Mouse (Mus musculus) layer of hippocampus, adult 9-11 months (tissue): ENCODE measurements around the gene Rps6kb2.

ENCODE experiments used
- DNase-seq: peaks from one replicate; pipeline ENCODE4 v3.0.0; 2022

Rps6kb2 gene

GRCm38 (mm10) chr19:4154437-4155222, 8.5 kb downstream of the Rps6kb2 start:
- no peak for DNase-seq

GRCm38 (mm10) chr19:4153232-4153654, 9.9 kb downstream of the Rps6kb2 start, which contains the start of gene Ptprcap:
Gene Ptprcap (plus strand): TSS chr19:4153604.
- DNase-seq, result no peak

GRCm38 (mm10) chr19:4152445-4153231, 10.5 kb downstream of the Rps6kb2 start:
- no peak for DNase-seq

DNA sequence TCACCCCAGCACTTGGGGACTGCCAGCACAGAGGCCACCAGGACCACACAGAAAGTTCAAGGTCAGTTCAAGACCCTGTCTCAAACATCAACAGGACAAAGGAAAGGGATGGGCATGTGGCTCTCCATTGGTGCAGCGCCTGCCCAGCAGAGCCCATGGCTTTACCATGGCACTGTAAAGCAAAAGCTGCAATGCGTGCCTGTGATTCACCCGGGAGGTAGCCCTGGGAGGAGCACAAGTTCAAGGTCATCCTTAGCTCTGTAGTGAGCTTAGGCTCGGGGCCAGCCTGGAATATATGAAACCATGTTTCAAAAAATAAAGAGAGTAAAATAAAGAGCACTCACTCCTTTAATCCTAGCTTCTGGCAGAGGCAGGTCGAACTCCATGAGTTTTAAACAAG, 11.3 kb downstream of the Rps6kb2 start:
- DNase-seq, result no peak

DNA sequence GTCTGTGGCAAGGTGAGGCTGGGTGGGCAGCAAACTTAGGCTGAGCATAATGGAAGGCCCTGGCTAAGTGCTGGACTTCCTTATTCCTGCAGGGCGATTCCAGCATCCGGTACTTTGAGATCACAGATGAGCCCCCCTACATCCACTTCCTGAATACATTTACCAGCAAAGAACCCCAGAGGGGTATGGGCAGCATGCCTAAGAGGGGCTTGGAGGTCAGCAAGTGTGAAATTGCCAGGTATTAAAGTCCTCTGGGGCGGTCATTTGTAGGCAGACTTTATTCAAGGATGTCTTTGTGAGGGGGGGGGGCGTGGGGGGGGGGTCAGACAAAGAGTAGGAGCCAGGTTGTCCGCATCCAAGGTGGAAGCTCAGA, 11.7 kb downstream of the Rps6kb2 start:
- no peak for DNase-seq

DNA sequence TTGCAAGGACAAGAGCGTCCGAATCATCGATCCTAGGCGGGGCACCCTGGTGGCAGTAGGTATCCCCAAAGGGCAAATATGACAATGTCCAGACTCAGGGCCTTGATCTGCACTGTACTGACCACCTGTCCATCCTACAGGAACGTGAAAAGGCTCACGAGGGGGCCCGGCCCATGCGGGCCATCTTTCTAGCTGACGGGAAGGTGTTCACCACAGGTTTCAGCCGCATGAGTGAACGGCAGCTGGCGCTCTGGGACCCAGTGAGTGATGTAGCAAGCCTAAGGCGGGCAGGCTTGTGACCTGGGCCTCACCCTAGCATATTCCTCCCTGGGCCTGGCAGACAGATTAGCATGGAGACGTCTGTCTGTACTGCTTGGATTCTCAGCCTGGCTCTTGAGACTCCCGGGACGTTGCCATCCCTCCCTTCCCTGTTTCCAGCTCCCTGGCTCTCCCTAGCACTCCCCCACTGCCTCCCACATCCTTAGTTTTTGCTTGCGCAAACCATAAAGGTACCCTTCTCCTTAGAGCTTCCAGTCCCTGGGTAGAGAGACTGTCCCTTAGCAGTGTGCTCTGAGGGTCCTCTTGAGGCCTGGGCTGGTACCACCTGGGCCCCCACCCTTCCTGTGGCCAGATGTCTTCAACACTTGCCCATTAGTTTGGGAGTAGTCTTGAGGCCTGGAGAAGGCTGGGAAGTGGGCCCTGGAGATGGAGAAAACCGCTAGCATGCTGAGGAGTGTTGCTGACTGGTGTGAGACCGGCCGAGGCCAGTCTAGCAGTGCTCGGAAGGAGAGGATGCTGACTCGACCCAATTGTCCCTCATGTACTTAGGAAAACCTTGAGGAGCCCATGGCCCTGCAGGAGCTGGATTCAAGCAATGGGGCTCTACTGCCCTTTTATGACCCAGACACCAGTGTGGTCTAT, 12.3 kb downstream of the Rps6kb2 start:
- DNase-seq, result no peak

- no peak for DNase-seq
Measured at GRCm38 (mm10) chr19:4149764-4150461, 13.2 kb downstream of the Rps6kb2 start.

DNA sequence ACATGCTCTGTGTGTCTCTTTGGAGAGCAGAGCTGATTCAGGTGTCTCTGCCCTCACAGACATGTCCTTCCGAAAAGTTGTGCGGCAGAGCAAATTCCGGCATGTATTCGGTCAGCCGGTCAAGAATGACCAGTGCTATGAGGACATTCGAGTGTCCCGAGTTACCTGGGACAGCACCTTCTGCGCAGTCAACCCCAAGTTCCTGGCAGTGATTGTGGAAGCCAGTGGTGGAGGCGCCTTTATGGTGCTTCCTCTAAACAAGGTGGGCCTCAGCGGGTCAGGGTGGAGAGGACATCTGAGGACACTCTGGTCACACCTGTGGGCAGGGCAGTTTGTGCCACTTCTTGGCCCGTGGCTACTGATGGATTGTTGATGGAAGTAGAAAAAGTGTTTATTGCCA, 13.9 kb downstream of the Rps6kb2 start:
- no peak for DNase-seq

DNA sequence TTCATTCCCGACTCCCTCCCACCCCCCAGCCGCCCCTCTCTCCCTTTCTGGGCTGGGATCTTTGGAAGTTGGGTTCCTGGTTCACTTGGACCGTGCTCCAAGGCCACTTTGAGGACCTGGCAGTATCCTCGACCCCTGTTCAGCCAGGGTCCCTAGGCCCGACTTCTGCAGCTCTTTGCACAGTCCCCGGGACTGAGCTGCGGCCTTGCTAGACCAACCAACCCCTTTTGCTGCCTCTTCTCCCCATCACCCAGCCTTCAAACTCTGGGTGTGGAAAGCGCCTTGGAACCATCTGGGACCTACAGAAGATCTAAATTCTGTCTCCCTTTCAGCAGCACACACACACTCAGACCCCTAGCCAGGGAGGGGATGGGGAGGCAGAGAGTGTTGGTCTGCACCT, 14.3 kb downstream of the Rps6kb2 start:
- no peak for DNase-seq

DNA sequence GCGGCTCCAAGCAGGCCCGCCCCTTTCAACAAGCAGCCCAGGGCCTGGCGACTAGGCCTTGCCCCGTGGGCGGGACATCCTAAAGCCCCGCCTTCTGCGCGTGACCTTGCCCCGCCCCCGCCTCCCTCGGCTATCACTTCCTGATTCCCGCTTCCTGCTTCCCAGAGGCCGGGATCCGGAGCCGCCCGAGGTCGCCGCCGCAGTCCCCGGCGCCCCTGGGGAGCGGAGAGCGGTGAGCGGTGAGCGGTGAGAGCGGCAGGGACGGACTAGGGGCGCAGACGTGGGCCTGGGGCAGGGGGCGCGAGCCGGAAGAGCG, 14.7 kb downstream of the Rps6kb2 start, which contains the start of gene Coro1b:
Coro1b (plus strand) TSS at position 129 of the 316 bp plus-strand sequence.
- DNase-seq, result peak; percentile 96

GRCm38 (mm10) chr19:4147782-4148490, 15.2 kb downstream of the Rps6kb2 start:
- no peak for DNase-seq

DNA sequence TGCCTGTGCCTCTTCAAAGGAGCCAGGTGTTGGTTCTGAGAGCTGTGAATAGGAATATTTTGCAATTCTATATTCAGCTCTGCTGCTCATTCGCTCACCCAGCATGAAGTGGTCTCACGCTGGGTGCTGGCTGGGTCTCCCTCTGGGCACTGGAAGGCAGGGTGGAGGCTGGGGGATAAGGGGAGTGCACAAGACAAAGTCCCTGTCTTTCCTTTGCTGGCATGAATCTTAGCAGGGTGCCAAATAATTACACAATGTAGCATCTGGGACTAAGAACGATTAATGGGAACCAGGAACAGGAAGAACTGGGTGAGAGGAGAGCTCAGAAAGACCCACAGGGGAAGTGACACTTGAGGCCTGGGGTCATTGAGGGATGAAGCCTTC, 16.1 kb downstream of the Rps6kb2 start:
- DNase-seq, result no peak

DNA sequence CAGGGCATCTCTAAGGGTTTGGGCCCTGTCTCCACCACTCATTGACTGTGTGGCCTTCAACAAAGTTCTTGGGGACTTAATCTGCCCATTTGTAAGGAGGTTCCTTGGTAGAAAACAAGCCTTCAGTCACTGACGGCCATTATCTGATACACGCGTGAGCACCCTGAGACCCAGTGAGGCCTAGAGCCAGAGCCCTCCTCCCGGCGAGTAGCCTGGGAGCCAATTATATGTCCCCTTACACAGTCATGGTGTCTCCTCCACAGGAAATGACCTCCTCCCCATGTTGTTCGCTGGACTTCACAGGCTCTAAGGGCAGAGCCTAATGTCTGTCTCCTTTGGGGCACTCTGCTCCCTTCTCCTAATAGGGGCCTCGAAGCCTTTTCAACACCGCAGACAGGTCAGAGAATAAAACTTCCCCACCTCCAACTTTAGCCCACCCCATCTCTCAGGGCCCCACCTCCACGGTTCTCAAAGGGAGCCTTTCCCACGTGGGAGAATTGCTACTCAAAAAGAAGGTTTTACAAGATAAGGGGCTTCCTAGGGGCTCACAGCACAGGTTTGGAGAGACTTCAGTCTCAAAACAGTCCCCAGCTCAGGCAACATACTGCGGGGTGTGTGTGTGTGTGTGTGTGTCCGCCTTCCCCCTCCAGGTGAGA, 16.7 kb downstream of the Rps6kb2 start:
- no peak for DNase-seq

GRCm38 (mm10) chr19:4145936-4146335, 17.2 kb downstream of the Rps6kb2 start:
- no peak for DNase-seq

DNA sequence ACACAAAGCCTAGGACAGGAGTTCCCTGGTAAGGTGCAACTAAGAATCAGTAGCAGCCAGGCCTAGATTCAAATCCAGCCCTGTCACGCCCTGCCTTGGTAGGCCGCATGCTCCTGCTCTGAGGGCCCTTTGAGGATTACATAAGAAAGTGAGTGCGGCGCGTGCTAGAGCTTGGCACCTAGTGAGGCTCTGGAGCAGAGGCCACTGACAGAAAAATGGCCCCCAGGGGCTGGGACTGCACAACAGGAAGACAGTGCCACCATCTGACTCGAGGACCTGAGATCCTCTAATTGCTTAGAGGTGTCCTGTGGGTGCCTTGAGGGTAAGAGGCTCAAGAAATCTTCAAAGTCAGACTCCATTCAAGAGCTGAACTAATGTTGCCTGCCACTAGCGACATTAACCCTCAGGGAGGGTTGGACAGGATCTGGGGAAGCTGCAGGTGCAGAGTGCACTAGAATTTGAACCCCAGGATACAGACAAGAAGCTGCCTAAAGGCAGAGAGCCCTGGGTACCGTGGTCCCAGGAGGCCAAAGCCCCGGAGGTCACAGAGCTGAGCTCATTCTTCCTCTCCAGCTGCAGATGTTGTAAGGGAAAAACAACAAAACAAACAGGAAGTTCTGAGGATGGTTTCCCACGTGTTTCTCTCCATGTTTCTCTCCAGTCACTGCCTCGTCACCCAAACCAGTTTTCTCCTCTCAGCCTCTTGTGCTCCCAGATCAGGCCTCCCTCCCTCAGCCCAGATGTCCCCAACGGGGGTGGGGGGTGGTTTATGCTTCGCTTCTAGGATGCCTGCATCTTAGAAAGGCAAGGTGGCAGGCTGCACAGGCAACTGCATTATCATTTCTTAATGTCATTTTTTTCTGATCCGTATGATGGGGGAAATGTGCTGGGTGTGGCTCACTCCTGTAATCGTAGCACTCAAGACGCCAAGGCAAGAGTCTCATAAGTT, 18.3 kb downstream of the Rps6kb2 start:
- DNase-seq, result no peak

GRCm38 (mm10) chr19:4143759-4144268, 19.3 kb downstream of the Rps6kb2 start, which contains the start of gene Cabp4:
Gene Cabp4 (minus strand): TSS chr19:4144033.
- DNase-seq, result no peak

- DNase-seq, result no peak
Measured at GRCm38 (mm10) chr19:4142416-4143173, 20.6 kb downstream of the Rps6kb2 start.

- no peak for DNase-seq
Measured at GRCm38 (mm10) chr19:4140147-4140546, 23.0 kb downstream of the Rps6kb2 start.

GRCm38 (mm10) chr19:4139446-4139845, 23.7 kb downstream of the Rps6kb2 start, which contains the start of gene Gpr152:
Gene Gpr152 (plus strand): TSS chr19:4139787.
- DNase-seq, result no peak
